Mouse (Mus musculus): ENCODE measurements around the gene Taf11. TPM values are rescaled to one million over a fixed set of nuclear protein-coding genes. Genes with fewer than 3 reads are reported as not detected.

The Taf11 gene
- polyA plus RNA-seq, 1 experiment from 2014 or later: 50.4 TPM

- peak within 1 kb of the TSS; percentile 87 for H3K9ac ChIP-seq (ENCODE audit: low read depth, low read length)
- H3K27me3 ChIP-seq (ENCODE audit: control insufficient read depth, insufficient read depth, low read length): no peaks in the 10 kb centered on the region
- no peaks in the 10 kb centered on the region; the same call in 1 of the 2 replicates for H3K36me3 ChIP-seq (ENCODE audit: control insufficient read depth, insufficient read depth, low read length)
- H3K4me2 ChIP-seq: peak within 1 kb of the TSS; percentile 97
- H3K9me3 ChIP-seq (replicated peaks; ENCODE audit: control insufficient read depth, low read length): no peaks in the 10 kb centered on the region
- WGBS (ENCODE audit: insufficient replicate concordance): under 1% methylated on average over 56 of the region's 78 CpGs
- H3K27ac ChIP-seq (ENCODE audit: low read depth, low read length): peak within 1 kb of the TSS; percentile 66
- peak; percentile 86 for ATAC-seq (replicated peaks; ENCODE audit: insufficient number of reproducible peaks, low FRiP score, low TSS enrichment)
- H3K4me1 ChIP-seq (ENCODE audit: control insufficient read depth, insufficient read depth, low read length): peaks cover 5% of the 10 kb centered on the region
- H3K4me3 ChIP-seq (ENCODE audit: low read depth, low read length): peak within 1 kb of the TSS; percentile 98
Observed at GRCm38 (mm10) chr17:27908888-27909621, 589 bp downstream of the Taf11 start, which contains the start of gene Anks1. Anks1 (plus strand) TSS chr17:27909306.

DNA sequence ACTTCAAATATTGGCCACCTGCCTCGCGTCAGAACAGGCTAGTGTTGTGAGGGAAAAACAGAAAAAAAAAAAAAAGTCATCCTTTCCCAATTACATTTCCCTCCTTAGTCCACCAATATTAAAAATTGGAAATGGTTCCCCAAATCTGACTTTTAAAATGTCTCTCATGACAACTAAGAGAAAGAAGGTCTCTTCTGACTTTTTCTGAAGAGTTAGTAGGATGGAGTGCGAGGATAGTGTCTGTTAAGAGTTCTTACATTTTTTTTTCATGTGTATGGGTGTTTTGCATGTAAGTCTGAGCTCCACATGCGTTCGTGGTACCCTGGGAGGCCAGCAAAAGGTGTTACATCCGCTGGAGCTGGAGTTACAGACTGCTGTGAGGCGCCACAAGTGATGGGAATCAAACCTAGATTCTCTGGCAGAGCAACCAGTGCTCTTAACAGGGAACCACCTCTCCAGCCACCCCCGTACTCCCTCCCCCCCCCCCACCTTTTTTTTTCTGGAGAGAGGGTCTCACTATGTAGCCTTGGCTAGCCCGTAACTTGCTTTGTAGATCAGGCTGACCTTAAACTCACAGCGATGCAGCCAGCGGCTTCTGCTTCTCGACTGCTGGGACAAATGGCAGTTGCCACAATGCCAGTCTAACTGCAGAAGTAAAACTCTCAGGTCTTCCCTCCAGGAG is 1.3 kb downstream of the Taf11 start:
- H3K4me3 ChIP-seq (ENCODE audit: low read depth, low read length): peak overlapping the region; percentile 98
- peak overlapping the region; percentile 66 for H3K27ac ChIP-seq (ENCODE audit: low read depth, low read length)
- H3K36me3 ChIP-seq (ENCODE audit: control insufficient read depth, insufficient read depth, low read length): no peaks in the 10 kb centered on the region; the same call in 1 of the 2 replicates
- 0 out of 2 replicates have a peak, but pooled peaks have one; percentile 3 for ATAC-seq (replicated peaks; ENCODE audit: insufficient number of reproducible peaks, low FRiP score, low TSS enrichment)
- peaks cover 5% of the 10 kb centered on the region for H3K4me1 ChIP-seq (ENCODE audit: control insufficient read depth, insufficient read depth, low read length)
- WGBS (ENCODE audit: insufficient replicate concordance): under 1% methylated on average over 12 of the region's 12 CpGs
- peak overlapping the region; percentile 93 for H3K9ac ChIP-seq (ENCODE audit: low read depth, low read length)
- peak overlapping the region; percentile 97 for H3K4me2 ChIP-seq
- H3K9me3 ChIP-seq (replicated peaks; ENCODE audit: control insufficient read depth, low read length): no peaks in the 10 kb centered on the region
- H3K27me3 ChIP-seq (ENCODE audit: control insufficient read depth, insufficient read depth, low read length): no peaks in the 10 kb centered on the region

DNA sequence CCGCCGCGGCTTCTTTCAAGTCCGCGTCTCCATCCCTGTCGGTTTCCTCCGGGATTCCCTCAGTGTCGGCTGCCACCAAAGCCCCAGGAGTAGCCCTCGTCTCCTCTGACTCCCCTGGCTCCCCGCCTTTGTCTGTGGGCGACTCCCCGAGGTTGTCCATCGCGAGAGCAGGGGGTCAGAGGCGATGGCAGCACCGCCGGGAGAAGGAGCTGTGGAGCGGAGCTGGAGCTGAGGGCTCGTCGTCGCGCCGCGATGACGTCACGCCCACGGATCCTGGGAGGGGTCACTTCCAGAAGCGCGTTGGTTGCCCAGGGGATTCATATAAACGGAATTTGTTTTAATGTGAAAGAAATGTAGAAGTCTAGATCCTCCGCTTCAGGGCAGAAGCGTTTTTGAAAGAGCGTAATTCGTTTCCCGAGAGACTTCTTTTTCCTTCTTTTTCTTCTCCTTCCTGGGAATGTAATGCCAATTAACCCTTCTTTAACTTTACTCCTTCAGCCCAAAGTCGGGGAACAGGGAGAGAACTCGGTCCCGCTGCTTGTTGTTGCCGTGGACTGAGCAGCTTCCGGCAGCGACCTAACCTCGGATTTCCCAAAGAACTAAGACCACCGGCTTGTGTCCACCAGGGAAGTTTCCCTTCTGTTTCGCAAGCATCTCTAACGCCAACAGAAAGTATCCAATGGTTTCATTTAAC is 2.0 kb downstream of the Taf11 start:
- peak; percentile 58; the same call in 1 of the 2 replicates for ATAC-seq (replicated peaks; ENCODE audit: insufficient number of reproducible peaks, low FRiP score, low TSS enrichment)
- H3K9me3 ChIP-seq (replicated peaks; ENCODE audit: control insufficient read depth, low read length): no peaks in the 10 kb centered on the region
- peaks cover 5% of the 10 kb centered on the region for H3K4me1 ChIP-seq (ENCODE audit: control insufficient read depth, insufficient read depth, low read length)
- peak overlapping the region; percentile 98 for H3K4me3 ChIP-seq (ENCODE audit: low read depth, low read length)
- H3K27me3 ChIP-seq (ENCODE audit: control insufficient read depth, insufficient read depth, low read length): no peaks in the 10 kb centered on the region
- H3K27ac ChIP-seq (ENCODE audit: low read depth, low read length): peak overlapping the region; percentile 66
- H3K4me2 ChIP-seq: peak overlapping the region; percentile 97
- peaks cover 3% of the 10 kb centered on the region for H3K36me3 ChIP-seq (ENCODE audit: control insufficient read depth, insufficient read depth, low read length)
- under 1% methylated on average over 45 of the region's 45 CpGs for WGBS (ENCODE audit: insufficient replicate concordance)
- H3K9ac ChIP-seq (ENCODE audit: low read depth, low read length): peak overlapping the region; percentile 93

- no peaks in the 10 kb centered on the region for H3K27me3 ChIP-seq (ENCODE audit: control insufficient read depth, insufficient read depth, low read length)
- no peaks in the 10 kb centered on the region for H3K9me3 ChIP-seq (replicated peaks; ENCODE audit: control insufficient read depth, low read length)
- ATAC-seq (replicated peaks; ENCODE audit: insufficient number of reproducible peaks, low FRiP score, low TSS enrichment): no peak
- 76% methylated on average over 19 of the region's 19 CpGs for WGBS (ENCODE audit: insufficient replicate concordance)
- no peak overlapping the region for H3K27ac ChIP-seq (ENCODE audit: low read depth, low read length)
- peaks cover 2% of the 10 kb centered on the region; the same call in 1 of the 2 replicates for H3K4me1 ChIP-seq (ENCODE audit: control insufficient read depth, insufficient read depth, low read length)
- H3K9ac ChIP-seq (ENCODE audit: low read depth, low read length): no peak overlapping the region
- no peak overlapping the region for H3K4me3 ChIP-seq (ENCODE audit: low read depth, low read length)
- H3K36me3 ChIP-seq (ENCODE audit: control insufficient read depth, insufficient read depth, low read length): peaks cover 24% of the 10 kb centered on the region
- H3K4me2 ChIP-seq: no peak overlapping the region
Observed at GRCm38 (mm10) chr17:27886499-27887210, 23.0 kb downstream of the Taf11 start.

DNA sequence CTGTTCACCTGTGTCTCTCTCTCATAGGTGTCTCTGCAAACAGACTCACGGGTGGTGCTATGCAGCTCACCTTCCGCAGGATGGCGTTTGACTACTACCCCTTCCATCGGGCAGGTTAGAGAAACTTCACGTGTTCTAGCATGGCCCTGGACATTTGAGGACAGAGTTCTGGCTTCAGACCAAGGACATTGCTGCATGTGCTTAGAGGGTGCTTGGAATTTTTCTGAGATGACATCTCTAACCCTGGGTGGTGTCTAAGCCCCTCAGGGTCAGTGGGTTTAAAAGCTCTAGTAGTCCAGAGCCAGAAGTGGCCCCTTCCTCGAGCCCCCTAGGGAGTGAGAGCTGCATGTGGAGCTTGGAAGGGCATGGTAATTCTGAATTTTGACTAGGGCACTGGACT is 25.6 kb downstream of the Taf11 start:
- Histone ChIP-seq H3K36me3 (ENCODE audit: control insufficient read depth, insufficient read depth, low read length) (peaks cover 28% of the 10 kb centered on the region), H3K9me3 (replicated peaks; ENCODE audit: control insufficient read depth, low read length) (no peaks in the 10 kb centered on the region), H3K27me3 (ENCODE audit: control insufficient read depth, insufficient read depth, low read length) (no peaks in the 10 kb centered on the region), H3K4me1 (ENCODE audit: control insufficient read depth, insufficient read depth, low read length) (no peaks in the 10 kb centered on the region), H3K4me3 (ENCODE audit: low read depth, low read length) (no peak overlapping the region), H3K4me2 (no peak overlapping the region), H3K27ac (ENCODE audit: low read depth, low read length) (no peak overlapping the region), H3K9ac (ENCODE audit: low read depth, low read length) (no peak overlapping the region)
- ATAC-seq (replicated peaks; ENCODE audit: insufficient number of reproducible peaks, low FRiP score, low TSS enrichment): no peak
- WGBS (ENCODE audit: insufficient replicate concordance): 89% methylated on average over 6 of the region's 6 CpGs

DNA sequence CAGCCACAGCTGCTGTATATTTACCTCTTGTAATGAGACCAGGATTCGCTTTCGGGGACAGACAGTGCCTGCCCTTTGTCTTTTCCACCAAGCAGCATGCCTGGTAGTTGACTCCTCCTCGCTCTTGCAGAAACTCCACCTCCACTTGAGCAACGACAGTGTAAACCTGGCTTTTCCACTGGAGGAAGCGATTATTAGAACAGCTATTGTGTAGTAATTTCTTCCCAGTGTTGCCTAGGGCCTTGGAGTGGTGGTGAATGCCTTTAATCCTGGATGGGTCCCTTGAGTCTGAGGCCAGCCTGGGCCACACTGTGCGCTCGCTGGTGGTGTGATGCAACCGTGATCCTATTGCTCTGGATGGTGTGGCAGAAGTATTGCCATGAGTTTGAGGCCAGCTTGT is 26.5 kb downstream of the Taf11 start:
- no peak overlapping the region for H3K4me3 ChIP-seq (ENCODE audit: low read depth, low read length)
- H3K27me3 ChIP-seq (ENCODE audit: control insufficient read depth, insufficient read depth, low read length): no peaks in the 10 kb centered on the region
- H3K9me3 ChIP-seq (replicated peaks; ENCODE audit: control insufficient read depth, low read length): no peaks in the 10 kb centered on the region
- no peak overlapping the region for H3K9ac ChIP-seq (ENCODE audit: low read depth, low read length)
- no peak overlapping the region for H3K27ac ChIP-seq (ENCODE audit: low read depth, low read length)
- no peaks in the 10 kb centered on the region for H3K4me1 ChIP-seq (ENCODE audit: control insufficient read depth, insufficient read depth, low read length)
- no peak for ATAC-seq (replicated peaks; ENCODE audit: insufficient number of reproducible peaks, low FRiP score, low TSS enrichment)
- no peak overlapping the region for H3K4me2 ChIP-seq
- H3K36me3 ChIP-seq (ENCODE audit: control insufficient read depth, insufficient read depth, low read length): peaks cover 28% of the 10 kb centered on the region
- 92% methylated on average over 8 of the region's 8 CpGs for WGBS (ENCODE audit: insufficient replicate concordance)

DNA sequence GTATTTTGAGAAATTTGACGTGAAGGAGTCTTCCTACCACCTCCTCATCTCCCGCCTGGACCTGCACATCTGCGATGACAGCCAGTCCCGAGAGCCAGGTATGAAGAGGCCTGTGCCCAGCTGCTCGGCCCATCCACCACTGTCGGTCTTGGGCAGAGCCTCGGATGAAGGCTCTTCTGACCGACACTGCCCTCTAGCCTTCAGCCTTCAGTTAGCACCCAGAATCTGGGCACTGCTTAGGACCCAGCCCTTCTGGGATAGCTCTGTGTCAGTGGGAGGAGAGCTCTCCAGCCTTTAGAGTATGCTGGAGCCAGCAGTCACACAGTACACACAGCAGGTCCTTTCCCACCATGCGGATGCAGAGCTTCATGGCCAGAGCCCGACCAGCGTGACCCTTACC is 28.1 kb downstream of the Taf11 start:
- no peaks in the 10 kb centered on the region for H3K4me1 ChIP-seq (ENCODE audit: control insufficient read depth, insufficient read depth, low read length)
- no peak overlapping the region for H3K4me3 ChIP-seq (ENCODE audit: low read depth, low read length)
- H3K36me3 ChIP-seq (ENCODE audit: control insufficient read depth, insufficient read depth, low read length): peaks cover 18% of the 10 kb centered on the region
- H3K9ac ChIP-seq (ENCODE audit: low read depth, low read length): no peak overlapping the region
- no peaks in the 10 kb centered on the region for H3K9me3 ChIP-seq (replicated peaks; ENCODE audit: control insufficient read depth, low read length)
- no peak for ATAC-seq (replicated peaks; ENCODE audit: insufficient number of reproducible peaks, low FRiP score, low TSS enrichment)
- H3K27me3 ChIP-seq (ENCODE audit: control insufficient read depth, insufficient read depth, low read length): no peaks in the 10 kb centered on the region
- WGBS (ENCODE audit: insufficient replicate concordance): 54% methylated on average over 11 of the region's 11 CpGs
- H3K27ac ChIP-seq (ENCODE audit: low read depth, low read length): no peak overlapping the region
- no peak overlapping the region for H3K4me2 ChIP-seq

DNA sequence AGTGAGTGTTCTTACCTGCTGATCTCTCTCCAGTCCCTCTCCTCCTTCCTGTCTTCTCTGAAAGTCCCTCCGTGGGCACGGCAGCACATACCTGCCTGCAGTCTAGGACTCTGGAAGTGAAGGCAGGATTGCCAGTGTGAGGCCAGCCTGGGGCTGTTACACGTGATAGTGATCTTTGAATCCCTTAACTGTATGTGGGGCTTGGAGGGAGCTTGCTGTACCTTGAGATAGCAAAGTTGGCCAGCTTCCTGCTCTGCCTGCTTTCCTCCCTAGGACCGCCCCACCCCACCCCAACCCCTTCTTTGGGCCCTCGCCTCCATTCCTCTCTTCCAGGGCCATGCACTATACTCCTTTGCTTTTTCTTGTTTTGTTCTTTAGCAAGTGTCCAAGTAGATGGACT is 35.1 kb downstream of the Taf11 start:
- 0 out of 2 replicates have a peak, but pooled peaks cover 2% of the 10 kb centered on the region for H3K36me3 ChIP-seq (ENCODE audit: control insufficient read depth, insufficient read depth, low read length)
- no peak overlapping the region for H3K4me3 ChIP-seq (ENCODE audit: low read depth, low read length)
- no peaks in the 10 kb centered on the region for H3K27me3 ChIP-seq (ENCODE audit: control insufficient read depth, insufficient read depth, low read length)
- ATAC-seq (replicated peaks; ENCODE audit: insufficient number of reproducible peaks, low FRiP score, low TSS enrichment): no peak
- H3K4me2 ChIP-seq: no peak overlapping the region
- no peak overlapping the region for H3K9ac ChIP-seq (ENCODE audit: low read depth, low read length)
- peaks cover 8% of the 10 kb centered on the region for H3K4me1 ChIP-seq (ENCODE audit: control insufficient read depth, insufficient read depth, low read length)
- no peak overlapping the region for H3K27ac ChIP-seq (ENCODE audit: low read depth, low read length)
- WGBS (ENCODE audit: insufficient replicate concordance): 42% methylated on average over 5 of the region's 5 CpGs
- no peaks in the 10 kb centered on the region for H3K9me3 ChIP-seq (replicated peaks; ENCODE audit: control insufficient read depth, low read length)
